Mouse (Mus musculus) midbrain, embryonic 14.5 days (tissue): ENCODE measurements around the gene Fscb. TPM values are rescaled to one million over a fixed set of nuclear protein-coding genes. Genes with fewer than 3 reads are reported as not detected.

ENCODE experiments used
- ATAC-seq: fragments of 200-750 bp; cut with Nextera tagmentation; 2 replicates; pipeline ENCODE4 v1.8.0; 2017; ENCODE audit warnings: moderate number of reproducible peaks, moderate library complexity; ENCODE audit not compliant: low FRiP score, low TSS enrichment
- DNase-seq: peaks from one replicate; pipeline ENCODE4 v3.0.0-alpha.2; 2015
- H3K27ac ChIP-seq: fragments of 300-500 bp; sonication (generic); replicated peaks from 2 replicates; pipeline ENCODE4 v1.5.1; 2014; ENCODE audit warnings: mild to moderate bottlenecking, low read depth, low read length, moderate library complexity
- H3K27me3 ChIP-seq: fragments of 300-500 bp; sonication (generic); 2 replicates; pipeline ENCODE4 v1.6.1; 2014; ENCODE audit warnings: low read length, control low read depth, mixed read lengths; ENCODE audit not compliant: control insufficient read depth, insufficient read depth
- H3K36me3 ChIP-seq: fragments of 300-500 bp; sonication (generic); 2 replicates; pipeline ENCODE4 v1.6.1; 2014; ENCODE audit warnings: low read length, control low read depth; ENCODE audit not compliant: control insufficient read depth, insufficient read depth
- H3K4me1 ChIP-seq: fragments of 300-500 bp; sonication (generic); 2 replicates; pipeline ENCODE4 v1.6.1; 2014; ENCODE audit warnings: mild to moderate bottlenecking, antibody characterized with exemption, low read length, control low read depth; ENCODE audit not compliant: control insufficient read depth, insufficient read depth
- H3K4me2 ChIP-seq: fragments of 300-500 bp; sonication (generic); 2 replicates; pipeline ENCODE4 v1.6.1; 2014; ENCODE audit warnings: mild to moderate bottlenecking, low read length, moderate library complexity
- H3K4me3 ChIP-seq: fragments of 300-500 bp; sonication (generic); replicated peaks from 2 replicates; pipeline ENCODE4 v1.5.1; 2014; ENCODE audit warnings: low read depth, low read length
- H3K9ac ChIP-seq: fragments of 300-500 bp; sonication (generic); replicated peaks from 2 replicates; pipeline ENCODE4 v1.6.1; 2014; ENCODE audit warnings: mild to moderate bottlenecking, low read length, moderate library complexity
- H3K9me3 ChIP-seq: fragments of 300-500 bp; sonication (generic); 2 replicates; pipeline ENCODE4 v1.6.1; 2016; ENCODE audit warnings: low read length, control low read depth, mixed read lengths; ENCODE audit not compliant: control insufficient read depth
- WGBS: fragments of 180-500 bp; shearing (Covaris S2); extraction: QIAGEN DNeasy Blood & Tissue Kit; methylation state at CpG from one replicate; pipeline ENCODE4 v1.1.7; 2014; 5-methylcytosine and 5-hydroxymethylcytosine counted together
- polyA plus RNA-seq: library from polyadenylated mRNA; unstranded; fragments of >200 nt; fragmentation: Nextera tagmentation; extraction: Ambion mirVana; gene quantifications from 2 replicates; pipeline ENCODE4 v1.2.1, GENCODE M21; 2014

The Fscb gene
- polyA plus RNA-seq, result not detected in 2 replicates

- Histone ChIP-seq H3K4me1 (no peaks in the 10 kb centered on the region), H3K36me3 (no peaks in the 10 kb centered on the region), H3K4me3 (no peak within 1 kb of the TSS), H3K4me2 (no peak within 1 kb of the TSS), H3K27me3 (no peaks in the 10 kb centered on the region), H3K27ac (no peak within 1 kb of the TSS), H3K9me3 (no peaks in the 10 kb centered on the region), H3K9ac (no peak within 1 kb of the TSS)
- no peak for ATAC-seq
- 79% methylated on average over 1 of the region's 1 CpGs for WGBS
- DNase-seq, result no peak
These were observed at the start of gene Fscb for GRCm38 (mm10) chr12:64474590-64474989. TSS of gene Fscb (minus strand) at chr12:64474690.

GRCm38 (mm10) chr12:64516775-64517174, 42.3 kb upstream of the Fscb start:
- Histone ChIP-seq H3K4me3 (no peak overlapping the region), H3K36me3 (no peaks in the 10 kb centered on the region), H3K4me2 (no peak overlapping the region), H3K9me3 (no peaks in the 10 kb centered on the region), H3K9ac (no peak overlapping the region), H3K27ac (no peak overlapping the region), H3K4me1 (no peaks in the 10 kb centered on the region), H3K27me3 (no peaks in the 10 kb centered on the region)
- DNase-seq (no peak), ATAC-seq (no peak)
- WGBS, result 66% methylated on average over 2 of the region's 2 CpGs

GRCm38 (mm10) chr12:64513439-64513838, 38.9 kb upstream of the Fscb start:
- no peaks in the 10 kb centered on the region for H3K9me3 ChIP-seq
- H3K27me3 ChIP-seq, result no peaks in the 10 kb centered on the region
- no peak overlapping the region for H3K9ac ChIP-seq
- no peak overlapping the region for H3K27ac ChIP-seq
- H3K4me1 ChIP-seq, result no peaks in the 10 kb centered on the region
- peak; percentile 17 for DNase-seq
- no peak overlapping the region for H3K4me3 ChIP-seq
- ATAC-seq, result no peak
- no peak overlapping the region for H3K4me2 ChIP-seq
- WGBS, result 85% methylated on average over 1 of the region's 1 CpGs
- no peaks in the 10 kb centered on the region for H3K36me3 ChIP-seq

GRCm38 (mm10) chr12:64497706-64498105, 23.2 kb upstream of the Fscb start:
- H3K9me3 ChIP-seq, result no peaks in the 10 kb centered on the region
- no peaks in the 10 kb centered on the region for H3K36me3 ChIP-seq
- no peak overlapping the region for H3K4me2 ChIP-seq
- no peaks in the 10 kb centered on the region for H3K4me1 ChIP-seq
- H3K27ac ChIP-seq, result no peak overlapping the region
- H3K4me3 ChIP-seq, result no peak overlapping the region
- no peak overlapping the region for H3K9ac ChIP-seq
- DNase-seq (no peak), ATAC-seq (no peak)
- 94% methylated on average over 5 of the region's 5 CpGs for WGBS
- H3K27me3 ChIP-seq, result no peaks in the 10 kb centered on the region

GRCm38 (mm10) chr12:64473615-64474014, 875 bp downstream of the Fscb start:
- Histone ChIP-seq H3K36me3 (no peaks in the 10 kb centered on the region), H3K9me3 (no peaks in the 10 kb centered on the region), H3K4me3 (no peak overlapping the region), H3K4me1 (no peaks in the 10 kb centered on the region), H3K27me3 (no peaks in the 10 kb centered on the region), H3K27ac (no peak overlapping the region), H3K4me2 (no peak overlapping the region), H3K9ac (no peak overlapping the region)
- no peak for DNase-seq
- ATAC-seq, result no peak
- WGBS, result 86% methylated on average over 1 of the region's 1 CpGs

GRCm38 (mm10) chr12:64473136-64473535, 1.4 kb downstream of the Fscb start:
- H3K9me3 ChIP-seq, result no peaks in the 10 kb centered on the region
- H3K9ac ChIP-seq, result no peak overlapping the region
- no peak overlapping the region for H3K4me3 ChIP-seq
- ATAC-seq (no peak), DNase-seq (no peak)
- no peaks in the 10 kb centered on the region for H3K27me3 ChIP-seq
- no peak overlapping the region for H3K27ac ChIP-seq
- WGBS, result 93% methylated on average over 1 of the region's 1 CpGs
- no peaks in the 10 kb centered on the region for H3K36me3 ChIP-seq
- no peaks in the 10 kb centered on the region for H3K4me1 ChIP-seq
- no peak overlapping the region for H3K4me2 ChIP-seq

- Histone ChIP-seq H3K27me3 (no peaks in the 10 kb centered on the region), H3K9ac (no peak overlapping the region), H3K4me1 (no peaks in the 10 kb centered on the region), H3K27ac (no peak overlapping the region), H3K9me3 (no peaks in the 10 kb centered on the region), H3K36me3 (no peaks in the 10 kb centered on the region), H3K4me3 (no peak overlapping the region), H3K4me2 (no peak overlapping the region)
- no peak for ATAC-seq
- no peak for DNase-seq
These were observed 19.3 kb downstream of the Fscb start for GRCm38 (mm10) chr12:64455228-64455627.

GRCm38 (mm10) chr12:64449911-64450310, 24.6 kb downstream of the Fscb start:
- no peak overlapping the region for H3K27ac ChIP-seq
- no peak overlapping the region for H3K9ac ChIP-seq
- no peaks in the 10 kb centered on the region for H3K27me3 ChIP-seq
- no peaks in the 10 kb centered on the region for H3K4me1 ChIP-seq
- H3K4me3 ChIP-seq, result no peak overlapping the region
- no peak overlapping the region for H3K4me2 ChIP-seq
- ATAC-seq, result no peak
- 78% methylated on average over 9 of the region's 9 CpGs for WGBS
- no peak for DNase-seq
- H3K9me3 ChIP-seq, result no peaks in the 10 kb centered on the region
- no peaks in the 10 kb centered on the region for H3K36me3 ChIP-seq

- Histone ChIP-seq H3K9ac (no peak overlapping the region), H3K27me3 (no peaks in the 10 kb centered on the region), H3K4me2 (no peak overlapping the region), H3K4me3 (no peak overlapping the region), H3K9me3 (no peaks in the 10 kb centered on the region), H3K4me1 (no peaks in the 10 kb centered on the region), H3K27ac (no peak overlapping the region), H3K36me3 (no peaks in the 10 kb centered on the region)
- no peak for ATAC-seq
- 50% methylated on average over 2 of the region's 2 CpGs for WGBS
- DNase-seq, result peak; percentile 55
These were observed 37.8 kb downstream of the Fscb start for GRCm38 (mm10) chr12:64436675-64437074.
